Mouse (Mus musculus) heart, postnatal 0 days (tissue): Measurements from ENCODE around the gene Tnfrsf1b.

ENCODE experiments used
- CTCF ChIP-seq: IDR thresholded peaks from 2 replicates; pipeline ENCODE4 v1.5.1; 2016; ENCODE audit warnings: antibody characterized with exemption, control low read depth, low read depth
- EP300 ChIP-seq: IDR thresholded peaks from 2 replicates; pipeline ENCODE4 v1.6.1; 2016; ENCODE audit warnings: antibody characterized with exemption, low read depth

- TF ChIP-seq EP300 (no peak), CTCF (no peak)
Observed at GRCm38 (mm10) chr4:145215396-145215795, 31.3 kb downstream of the Tnfrsf1b start.
